Mouse (Mus musculus) thymus, adult 2 months (tissue): ENCODE results near the gene Efnb3. TPM values are rescaled to one million over a fixed set of nuclear protein-coding genes. Genes with fewer than 3 reads are reported as not detected.

Source experiments
- DNase-seq: peaks from one replicate; pipeline ENCODE4 v3.0.0; 2021
- H3K27ac ChIP-seq: fragments of 200-500 bp; 2 replicates; pipeline ENCODE4 v1.5.1; 2012; ENCODE audit warnings: low read length, control low read depth; ENCODE audit not compliant: control insufficient read depth, insufficient read depth
- H3K27me3 ChIP-seq: fragments of 200-500 bp; 2 replicates; pipeline ENCODE4 v1.6.1; 2012; ENCODE audit warnings: mild to moderate bottlenecking, low read length, moderate library complexity, mixed read lengths; ENCODE audit not compliant: control insufficient read depth, insufficient read depth
- H3K36me3 ChIP-seq: fragments of 200-500 bp; 2 replicates; pipeline ENCODE4 v1.6.1; 2012; ENCODE audit warnings: mild to moderate bottlenecking, low read length, moderate library complexity; ENCODE audit not compliant: control insufficient read depth, insufficient read depth
- H3K4me1 ChIP-seq: fragments of 200-500 bp; replicated peaks from 2 replicates; pipeline ENCODE4 v1.6.1; 2012; ENCODE audit warnings: low read length; ENCODE audit not compliant: control insufficient read depth, insufficient read depth
- H3K4me3 ChIP-seq: fragments of 200-500 bp; 2 replicates; pipeline ENCODE4 v1.5.1; 2012; ENCODE audit warnings: mild to moderate bottlenecking, low read length, control low read depth, moderate library complexity; ENCODE audit not compliant: control insufficient read depth, insufficient read depth
- CTCF ChIP-seq: fragments of 200-500 bp; IDR thresholded peaks from 2 replicates; pipeline ENCODE4 v1.5.1; 2012; ENCODE audit warnings: mild to moderate bottlenecking, control low read depth, low read length, moderate library complexity, borderline replicate concordance; ENCODE audit not compliant: control insufficient read depth, poor library complexity, insufficient read depth; ENCODE audit errors: extremely low read depth
- POLR2A ChIP-seq: fragments of 200-500 bp; IDR thresholded peaks from 2 replicates; pipeline ENCODE4 v1.6.1; 2012; ENCODE audit warnings: mild to moderate bottlenecking, low read length, control low read depth, moderate library complexity; ENCODE audit not compliant: control insufficient read depth, poor library complexity, insufficient read depth; ENCODE audit errors: extremely low read depth
- WGBS: fragments of 180-500 bp; shearing (Covaris S2); methylation state at CpG from one replicate; pipeline ENCODE4 v1.1.7; 2018; 5-methylcytosine and 5-hydroxymethylcytosine counted together
- polyA plus RNA-seq: library from polyadenylated mRNA; depleted of rRNA; stranded (reverse); fragments of >200 nt; gene quantifications from 2 replicates; pipeline ENCODE4 v1.2.3, GENCODE M21; 2012

Gene Efnb3
- polyA plus RNA-seq, 1 experiment = 8.7 TPM

DNA sequence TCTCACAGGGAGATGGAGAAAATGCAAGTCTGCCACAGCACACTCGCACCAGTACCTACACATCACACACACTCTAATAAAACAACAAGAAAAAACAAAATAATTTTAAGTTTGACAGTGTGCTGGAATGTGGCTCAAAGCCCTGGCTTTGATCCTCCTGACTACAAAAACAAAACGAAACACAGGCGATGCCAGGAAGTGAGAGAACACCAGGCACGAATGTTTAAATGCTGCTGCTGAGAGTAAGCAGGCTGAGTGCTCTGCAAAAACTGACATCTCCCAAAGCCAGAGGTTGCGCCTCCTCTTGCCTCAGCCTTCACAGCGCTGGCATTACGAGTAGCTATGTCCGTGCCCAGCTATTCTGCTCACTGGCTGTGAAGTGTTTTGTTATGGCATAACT is 5.1 kb upstream of the Efnb3 start:
- H3K27me3 ChIP-seq = peaks cover 2% of the 10 kb centered on the region; the same call in 1 of the 2 replicates
- H3K4me1 ChIP-seq = peaks cover 6% of the 10 kb centered on the region
- no peak overlapping the region for H3K4me3 ChIP-seq
- peaks cover 38% of the 10 kb centered on the region for H3K36me3 ChIP-seq
- TF ChIP-seq CTCF (no peak), POLR2A (no peak)
- no peak overlapping the region for H3K27ac ChIP-seq
- DNase-seq = no peak
- 65% methylated on average over 8 of the region's 8 CpGs for WGBS

DNA sequence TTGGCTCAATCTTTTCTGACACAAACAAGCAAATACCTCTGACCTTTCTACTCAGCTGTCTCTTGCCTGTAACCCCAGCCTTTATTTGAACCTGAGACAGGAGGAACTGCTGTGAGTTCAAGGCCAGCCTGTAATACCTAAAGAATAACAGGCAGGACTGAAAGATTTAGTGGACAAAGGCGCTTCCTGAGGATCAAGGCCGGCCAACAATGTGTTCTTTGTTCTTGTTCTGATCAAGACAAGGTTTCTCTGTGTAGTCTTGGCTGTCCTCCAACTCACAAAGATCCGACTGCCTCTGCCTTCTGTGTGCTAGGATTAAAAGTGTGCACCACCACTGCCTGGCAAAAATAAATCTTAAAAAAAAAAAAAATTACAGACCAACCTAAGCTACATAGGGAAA is 4.4 kb upstream of the Efnb3 start:
- H3K4me3 ChIP-seq = no peak overlapping the region
- peaks cover 10% of the 10 kb centered on the region for H3K4me1 ChIP-seq
- WGBS = 94% methylated on average over 3 of the region's 3 CpGs
- no peak overlapping the region for H3K27ac ChIP-seq
- no peak for DNase-seq
- peaks cover 32% of the 10 kb centered on the region for H3K36me3 ChIP-seq
- no peak for TF ChIP-seq POLR2A
- no peak for TF ChIP-seq CTCF
- peaks cover 4% of the 10 kb centered on the region; the same call in 1 of the 2 replicates for H3K27me3 ChIP-seq

DNA sequence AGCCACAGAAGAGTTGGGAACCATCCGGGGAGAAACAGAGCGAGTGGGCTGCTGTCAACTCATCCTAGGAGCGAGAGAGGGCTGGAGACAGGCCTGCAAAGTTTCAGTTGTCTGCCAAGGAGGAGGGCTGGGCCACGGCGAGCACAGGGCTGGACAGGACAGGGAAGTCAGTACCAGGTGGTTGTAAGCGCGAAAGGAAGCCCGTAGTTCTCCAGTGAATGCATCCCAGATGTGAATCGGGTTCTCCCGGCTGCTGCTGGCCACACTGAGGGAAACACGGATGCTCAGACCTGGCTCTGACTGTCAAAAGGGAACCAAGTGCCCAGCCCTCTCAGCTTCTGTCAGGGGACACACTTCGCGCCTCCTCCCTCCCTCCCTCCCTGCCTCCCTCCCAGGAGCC is 3.4 kb upstream of the Efnb3 start:
- H3K27me3 ChIP-seq = peaks cover 4% of the 10 kb centered on the region; the same call in 1 of the 2 replicates
- TF ChIP-seq POLR2A = no peak
- TF ChIP-seq CTCF = no peak
- peaks cover 32% of the 10 kb centered on the region for H3K36me3 ChIP-seq
- H3K4me3 ChIP-seq = no peak overlapping the region
- no peak for DNase-seq
- peaks cover 10% of the 10 kb centered on the region for H3K4me1 ChIP-seq
- H3K27ac ChIP-seq = no peak overlapping the region
- 94% methylated on average over 13 of the region's 13 CpGs for WGBS

DNA sequence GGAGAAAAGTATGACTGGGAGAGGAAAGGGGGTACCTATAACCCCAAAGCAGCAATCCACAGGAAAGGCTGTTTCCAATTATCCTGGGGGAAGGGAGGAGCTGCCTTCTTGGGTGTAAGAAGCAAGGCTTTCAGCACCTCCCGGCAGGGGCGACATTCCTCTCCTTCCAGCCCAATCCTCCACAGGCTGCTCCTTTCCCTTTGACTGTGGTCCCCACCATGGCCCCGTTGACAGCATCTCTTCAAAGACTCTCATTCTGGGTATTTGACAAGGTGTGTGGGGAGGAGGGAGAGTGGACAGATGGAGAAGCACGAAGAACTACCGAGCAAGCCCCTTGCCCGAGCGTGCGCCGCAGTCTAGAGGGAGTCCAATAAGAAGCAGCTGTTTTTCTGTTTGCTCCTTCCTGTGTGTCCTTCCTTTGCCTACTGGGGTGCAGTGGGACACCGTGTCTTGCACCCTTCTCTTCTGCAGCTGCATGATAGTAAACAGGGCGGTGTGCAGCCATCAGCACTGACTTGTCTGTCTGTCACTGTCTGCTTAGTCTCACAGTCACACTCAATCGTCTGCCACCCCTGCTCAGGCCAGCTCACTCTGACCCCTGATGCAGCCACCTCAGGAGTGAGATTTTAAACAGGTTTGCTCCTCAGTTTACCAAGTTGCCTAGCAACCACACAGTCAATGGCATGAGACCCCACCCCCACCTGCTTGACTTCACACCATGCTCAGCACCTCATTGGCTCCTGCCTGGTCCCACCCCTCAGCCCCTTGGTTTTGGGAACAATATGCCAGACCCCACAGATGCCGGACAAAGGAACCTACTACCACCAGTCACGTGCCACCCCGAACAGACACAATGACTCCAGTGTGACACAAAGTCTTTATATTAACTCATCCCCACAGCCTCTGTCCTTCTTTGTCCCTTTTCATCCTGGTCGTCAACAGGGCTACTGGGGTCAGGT is 1.2 kb upstream of the Efnb3 start:
- 92% methylated on average over 16 of the region's 16 CpGs for WGBS
- H3K4me1 ChIP-seq = peaks cover 10% of the 10 kb centered on the region
- H3K27me3 ChIP-seq = peaks cover 4% of the 10 kb centered on the region; the same call in 1 of the 2 replicates
- H3K27ac ChIP-seq = no peak overlapping the region
- no peak for TF ChIP-seq POLR2A
- TF ChIP-seq CTCF = no peak
- peaks cover 26% of the 10 kb centered on the region for H3K36me3 ChIP-seq
- DNase-seq = no peak
- H3K4me3 ChIP-seq = no peak overlapping the region

DNA sequence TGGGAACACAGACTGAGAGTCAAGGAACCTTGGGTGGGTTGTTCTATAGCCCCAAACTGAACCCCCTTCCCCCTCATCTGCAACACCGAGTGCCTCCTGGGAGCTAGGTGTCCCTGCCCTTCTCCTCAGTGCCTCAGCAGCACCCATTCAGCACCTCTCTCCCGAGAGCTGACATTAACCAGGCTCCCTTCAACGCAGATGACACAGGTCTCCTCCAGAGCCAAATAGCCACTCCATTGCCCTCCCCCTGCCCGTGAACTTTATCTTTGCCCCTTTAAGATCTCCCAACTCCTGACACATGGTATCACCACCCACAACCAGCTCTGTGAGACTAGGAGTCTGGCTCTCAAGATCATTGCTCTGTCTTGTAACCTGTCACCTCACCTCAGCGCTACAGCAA is 822 bp downstream of the Efnb3 start:
- DNase-seq = no peak
- TF ChIP-seq CTCF (no peak), POLR2A (no peak)
- Histone ChIP-seq H3K4me3 (no peak overlapping the region), H3K36me3 (peaks cover 22% of the 10 kb centered on the region), H3K4me1 (0 out of 2 replicates have a peak, but pooled peaks cover 6% of the 10 kb centered on the region), H3K27me3 (peaks cover 4% of the 10 kb centered on the region; the same call in 1 of the 2 replicates), H3K27ac (no peak overlapping the region)
- WGBS = 67% methylated on average over 5 of the region's 5 CpGs

DNA sequence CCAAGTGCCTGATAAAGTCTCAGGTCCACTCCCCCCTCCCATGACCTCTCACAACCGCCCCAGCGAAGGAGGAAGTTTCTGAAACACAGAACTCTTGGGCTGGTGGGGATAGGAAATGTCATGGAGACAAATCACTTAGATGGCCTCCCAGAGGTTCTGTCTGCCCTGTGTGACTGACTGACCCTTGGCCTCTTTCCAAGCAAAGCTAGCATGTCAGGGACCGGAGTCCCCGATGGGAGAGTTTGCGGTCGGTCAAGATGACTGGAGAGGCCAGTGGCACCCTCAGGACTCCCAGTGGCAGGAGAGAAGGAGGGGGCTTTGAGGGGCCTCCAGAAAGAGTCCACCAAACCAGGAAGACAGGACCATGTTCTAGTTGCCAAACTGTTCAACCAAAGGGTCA is 1.2 kb downstream of the Efnb3 start:
- Histone ChIP-seq H3K4me1 (0 out of 2 replicates have a peak, but pooled peaks cover 6% of the 10 kb centered on the region), H3K4me3 (no peak overlapping the region), H3K27me3 (peaks cover 4% of the 10 kb centered on the region; the same call in 1 of the 2 replicates), H3K27ac (no peak overlapping the region), H3K36me3 (peaks cover 22% of the 10 kb centered on the region)
- no peak for DNase-seq
- WGBS = 48% methylated on average over 6 of the region's 6 CpGs
- TF ChIP-seq POLR2A = no peak
- no peak for TF ChIP-seq CTCF
